Mouse (Mus musculus) spleen, postnatal 36 days (tissue): ENCODE results near the gene Lhfpl3.

Experiments
- DNase-seq, 2 experiments: peaks; one replicate each; pipeline ENCODE4 v3.0.0; 2022; ENCODE audit warnings: low spot score in 2 of 2, mixed read lengths in 1 of 2

The Lhfpl3 gene

GRCm38 (mm10) chr5:22926171-22926570 is 180.3 kb downstream of the Lhfpl3 start:
- no peak for DNase-seq

- no peak for DNase-seq
These were observed 182.9 kb downstream of the Lhfpl3 start for GRCm38 (mm10) chr5:22928746-22929145.

- DNase-seq = no peak
These were observed 197.4 kb downstream of the Lhfpl3 start for GRCm38 (mm10) chr5:22943306-22943705.

- no peak for DNase-seq
These were observed 217.4 kb downstream of the Lhfpl3 start for GRCm38 (mm10) chr5:22963300-22963699.

GRCm38 (mm10) chr5:22986771-22987170 is 240.9 kb downstream of the Lhfpl3 start:
- DNase-seq = no peak

- DNase-seq = no peak
These were observed 254.0 kb downstream of the Lhfpl3 start for GRCm38 (mm10) chr5:22999811-23000210.

GRCm38 (mm10) chr5:23003123-23003797 is 257.4 kb downstream of the Lhfpl3 start:
- no peak for DNase-seq

GRCm38 (mm10) chr5:23006207-23006606 is 260.3 kb downstream of the Lhfpl3 start:
- DNase-seq = no peak

- no peak for DNase-seq
These were observed 264.6 kb downstream of the Lhfpl3 start for GRCm38 (mm10) chr5:23010460-23010859.

GRCm38 (mm10) chr5:23013997-23014396 is 268.1 kb downstream of the Lhfpl3 start:
- no peak for DNase-seq

- DNase-seq = no peak
These were observed 269.9 kb downstream of the Lhfpl3 start for GRCm38 (mm10) chr5:23015587-23016335.

- DNase-seq = no peak
These were observed 289.3 kb downstream of the Lhfpl3 start for GRCm38 (mm10) chr5:23034944-23035726.

- no peak for DNase-seq
These were observed 289.8 kb downstream of the Lhfpl3 start for GRCm38 (mm10) chr5:23035727-23036029.

GRCm38 (mm10) chr5:23040429-23040828 is 294.6 kb downstream of the Lhfpl3 start:
- no peak for DNase-seq

- no peak for DNase-seq
These were observed 297.0 kb downstream of the Lhfpl3 start for GRCm38 (mm10) chr5:23042862-23043261.

- DNase-seq = no peak
These were observed 303.3 kb downstream of the Lhfpl3 start for GRCm38 (mm10) chr5:23049083-23049663.

GRCm38 (mm10) chr5:23051458-23051857 is 305.6 kb downstream of the Lhfpl3 start:
- DNase-seq = no peak

- no peak for DNase-seq
These were observed 349.0 kb downstream of the Lhfpl3 start for GRCm38 (mm10) chr5:23094894-23095293.

- no peak for DNase-seq
These were observed 360.7 kb downstream of the Lhfpl3 start for GRCm38 (mm10) chr5:23106536-23106935.

GRCm38 (mm10) chr5:23111307-23111706 is 365.4 kb downstream of the Lhfpl3 start:
- no peak for DNase-seq

GRCm38 (mm10) chr5:23114249-23114648 is 368.4 kb downstream of the Lhfpl3 start:
- no peak for DNase-seq

GRCm38 (mm10) chr5:23126851-23127250 is 381.0 kb downstream of the Lhfpl3 start:
- DNase-seq = no peak
